Mouse (Mus musculus): ENCODE results near the gene Mrpl58.

Gene Mrpl58

GRCm38 (mm10) chr11:115403338-115404124 lies at the start of gene Mrpl58:
Gene Mrpl58 (plus strand): TSS chr11:115403752.
- DNase-seq (ENCODE audit: low spot score in 2 of 2): peak; percentile 70 to 85

DNA sequence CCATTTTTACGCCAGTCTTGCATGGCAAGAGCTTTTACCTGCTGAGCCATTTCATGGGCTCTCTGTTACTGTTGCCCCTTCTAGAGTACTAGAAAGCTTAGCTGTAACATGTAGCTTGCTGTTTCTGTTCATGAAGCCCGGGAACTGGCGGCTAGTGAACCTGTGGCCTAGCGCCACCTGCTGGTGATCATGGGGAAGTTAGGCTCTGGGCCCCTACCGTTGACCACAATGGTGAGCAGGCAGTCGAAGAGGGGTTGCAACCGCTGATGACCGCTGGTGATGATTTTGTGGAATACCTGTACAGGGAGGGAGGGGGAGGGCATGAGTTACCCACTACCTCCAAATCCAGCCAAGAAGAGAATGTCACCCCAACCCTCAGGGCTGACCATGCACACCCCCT lies 49.4 kb upstream of the Mrpl58 start:
- DNase-seq (ENCODE audit: low spot score in 2 of 2): peak in 1 of 2 experiments; percentile 67

DNA sequence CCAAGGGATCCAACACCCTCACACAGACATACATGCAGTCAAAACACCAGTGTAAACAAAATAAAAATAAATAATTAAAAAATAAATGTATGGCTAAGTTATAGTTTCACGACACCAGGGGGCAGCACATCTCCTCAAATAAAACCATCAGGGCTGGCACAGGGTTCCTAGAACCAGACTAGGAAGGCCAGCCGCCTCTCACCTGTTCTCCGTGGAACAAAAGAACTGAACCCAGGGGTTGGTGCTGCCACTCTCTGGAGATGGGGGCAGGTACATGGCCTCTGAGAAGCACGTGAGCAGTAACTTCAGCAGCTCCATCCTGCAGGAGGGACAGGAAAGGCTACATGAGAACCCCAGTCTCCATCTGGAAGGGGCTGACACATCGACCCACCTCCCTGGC lies 45.1 kb upstream of the Mrpl58 start:
- DNase-seq (ENCODE audit: low spot score in 2 of 2): peak in 1 of 2 experiments; percentile 63

GRCm38 (mm10) chr11:115359293-115359692 lies 44.3 kb upstream of the Mrpl58 start:
- DNase-seq (ENCODE audit: low spot score in 2 of 2): no peak

DNA sequence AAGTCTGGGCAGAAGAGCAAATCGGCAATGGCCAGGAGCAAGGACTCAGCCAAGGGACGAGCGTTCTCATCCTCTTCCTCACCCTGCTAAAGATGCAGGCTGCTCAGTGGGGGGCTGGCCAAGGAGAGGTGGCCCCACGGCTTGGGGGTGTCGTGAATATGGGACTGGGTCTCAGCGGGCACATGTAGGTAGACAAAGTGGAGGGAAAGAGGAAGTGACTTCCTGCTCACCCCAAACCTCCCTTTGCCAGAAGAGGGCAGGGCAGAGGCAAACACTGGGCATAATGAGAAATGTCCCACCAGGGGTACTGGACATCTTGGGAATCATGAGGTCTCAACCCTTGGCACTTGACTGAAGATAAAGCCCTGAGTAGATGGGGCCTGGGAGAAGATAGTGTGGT lies 43.8 kb upstream of the Mrpl58 start:
- DNase-seq (ENCODE audit: low spot score in 2 of 2): no peak

- DNase-seq (ENCODE audit: low spot score in 2 of 2): no peak
Observed at GRCm38 (mm10) chr11:115364136-115364535, 39.4 kb upstream of the Mrpl58 start.

- no peak for DNase-seq (ENCODE audit: low spot score in 2 of 2)
Observed at GRCm38 (mm10) chr11:115366039-115366705, 37.4 kb upstream of the Mrpl58 start.

- peak; percentile 59 to 62 for DNase-seq (ENCODE audit: low spot score in 2 of 2)
Observed at GRCm38 (mm10) chr11:115366706-115367394, 36.7 kb upstream of the Mrpl58 start.

DNA sequence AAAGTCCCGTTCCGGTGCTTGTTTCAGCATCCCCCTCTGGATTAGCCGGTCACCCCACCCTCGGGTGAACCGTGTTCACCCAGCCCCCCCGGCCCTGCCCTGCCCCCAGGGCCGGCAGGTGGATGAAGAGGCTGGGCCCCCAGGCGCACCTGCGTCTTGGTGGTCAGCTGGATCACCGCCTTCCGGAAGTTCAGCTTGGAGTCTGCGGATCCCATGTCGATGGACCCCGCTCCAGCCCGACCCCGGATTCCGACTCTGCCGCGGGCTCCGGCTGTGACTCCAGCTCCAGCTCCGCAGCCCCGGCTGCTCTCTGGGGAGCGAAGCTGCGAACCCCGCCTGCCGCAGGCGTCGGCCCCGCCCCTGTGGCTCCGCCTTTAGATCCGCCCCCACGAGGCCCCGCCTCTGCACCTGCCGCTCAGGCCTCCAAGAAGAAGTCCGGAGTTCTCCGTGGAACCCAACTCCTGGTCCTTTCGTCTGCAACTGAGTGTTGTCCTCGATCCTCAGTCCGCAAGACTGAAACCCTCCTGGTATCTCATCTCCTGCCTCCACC lies 36.1 kb upstream of the Mrpl58 start, which contains the start of gene Hid1:
Gene Hid1 (minus strand): TSS at position 362 of the 550 bp plus-strand sequence.
- DNase-seq (ENCODE audit: low spot score in 2 of 2): peak; percentile 72 to 82

DNA sequence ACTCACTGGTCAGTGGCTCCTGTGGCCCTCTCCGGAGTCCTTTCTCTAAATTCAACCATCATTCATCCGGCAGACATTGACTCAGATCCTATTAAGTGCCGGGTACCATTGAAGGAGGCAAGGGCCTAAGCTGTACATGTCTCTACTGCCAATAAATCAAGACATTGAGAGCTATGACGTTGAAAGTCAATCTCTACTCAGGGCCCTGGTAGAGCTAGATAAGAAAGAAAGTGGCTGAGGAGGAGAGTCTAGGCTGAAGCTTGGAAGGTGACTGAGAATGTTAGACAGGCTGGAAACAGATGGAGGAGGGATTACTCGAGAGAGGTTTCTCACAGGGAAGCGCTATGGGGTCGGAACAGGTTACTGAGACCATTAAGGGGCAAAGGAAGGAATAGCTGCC lies 33.2 kb upstream of the Mrpl58 start:
- no peak for DNase-seq (ENCODE audit: low spot score in 2 of 2)

- no peak for DNase-seq (ENCODE audit: low spot score in 2 of 2)
Observed at GRCm38 (mm10) chr11:115371354-115371753, 32.2 kb upstream of the Mrpl58 start.

DNA sequence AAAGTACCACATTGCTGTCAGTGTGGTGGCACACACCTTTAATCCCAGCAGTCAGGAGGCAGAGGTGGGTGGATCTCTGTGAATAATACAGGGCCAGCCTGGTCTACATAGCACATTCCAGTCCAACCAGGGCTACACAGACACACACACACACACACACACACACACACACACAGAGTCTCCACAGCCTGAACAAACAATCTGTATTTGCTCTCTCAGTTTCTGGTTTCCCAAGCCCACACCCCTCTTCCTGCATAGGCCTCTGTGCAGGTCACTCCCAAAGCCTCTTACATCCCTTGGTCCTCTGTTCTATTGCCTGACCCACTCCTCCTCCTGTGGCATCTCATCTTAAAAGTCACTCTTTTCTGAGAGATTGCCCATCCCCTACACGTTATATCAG lies 31.5 kb upstream of the Mrpl58 start:
- no peak for DNase-seq (ENCODE audit: low spot score in 2 of 2)

DNA sequence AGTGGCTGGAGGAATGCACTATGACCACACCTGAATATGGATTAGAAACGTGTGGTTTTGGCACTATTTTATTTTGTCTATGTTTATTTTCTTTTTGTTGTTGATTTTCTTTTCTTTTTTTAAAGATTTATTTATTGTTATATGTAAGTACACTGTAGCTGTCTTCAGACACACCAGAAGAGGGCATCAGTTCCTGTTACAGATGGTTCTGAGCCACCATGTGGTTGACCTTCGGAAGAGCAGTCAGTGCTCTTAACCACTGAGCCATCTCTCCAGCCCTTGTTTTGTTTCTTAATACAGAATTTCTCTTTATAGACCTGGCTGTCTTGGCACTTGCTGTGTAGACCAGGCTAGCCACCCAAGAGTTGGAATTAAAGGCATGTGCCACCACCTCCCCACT lies 30.8 kb upstream of the Mrpl58 start:
- no peak for DNase-seq (ENCODE audit: low spot score in 2 of 2)

GRCm38 (mm10) chr11:115373805-115374694 lies 29.5 kb upstream of the Mrpl58 start:
- peak; percentile 69 to 71 for DNase-seq (ENCODE audit: low spot score in 2 of 2)

- no peak for DNase-seq (ENCODE audit: low spot score in 2 of 2)
Observed at GRCm38 (mm10) chr11:115374695-115375425, 28.7 kb upstream of the Mrpl58 start.

GRCm38 (mm10) chr11:115376722-115377121 lies 26.8 kb upstream of the Mrpl58 start:
- DNase-seq (ENCODE audit: low spot score in 2 of 2): no peak

GRCm38 (mm10) chr11:115377254-115377653 lies 26.3 kb upstream of the Mrpl58 start:
- DNase-seq (ENCODE audit: low spot score in 2 of 2): no peak

DNA sequence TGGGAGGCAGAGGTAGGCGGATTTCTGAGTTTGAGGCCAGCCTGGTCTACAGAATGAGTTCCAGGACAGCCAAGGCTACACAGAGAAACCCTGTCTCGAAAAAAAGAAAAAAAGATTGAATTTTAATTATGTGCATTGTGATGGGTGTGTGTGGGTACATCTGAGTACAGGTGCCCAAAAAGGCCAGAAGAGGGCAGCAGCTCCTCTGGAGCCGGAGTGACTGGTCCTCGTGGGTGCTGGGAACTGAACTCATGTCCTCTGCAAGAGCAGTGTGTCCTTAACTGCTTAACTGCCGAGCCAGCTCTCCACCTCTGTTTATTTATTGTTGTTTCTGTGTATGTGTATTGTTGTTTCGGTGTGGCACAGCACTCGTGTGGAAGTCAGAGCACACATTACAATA lies 25.7 kb upstream of the Mrpl58 start:
- DNase-seq (ENCODE audit: low spot score in 2 of 2): no peak

DNA sequence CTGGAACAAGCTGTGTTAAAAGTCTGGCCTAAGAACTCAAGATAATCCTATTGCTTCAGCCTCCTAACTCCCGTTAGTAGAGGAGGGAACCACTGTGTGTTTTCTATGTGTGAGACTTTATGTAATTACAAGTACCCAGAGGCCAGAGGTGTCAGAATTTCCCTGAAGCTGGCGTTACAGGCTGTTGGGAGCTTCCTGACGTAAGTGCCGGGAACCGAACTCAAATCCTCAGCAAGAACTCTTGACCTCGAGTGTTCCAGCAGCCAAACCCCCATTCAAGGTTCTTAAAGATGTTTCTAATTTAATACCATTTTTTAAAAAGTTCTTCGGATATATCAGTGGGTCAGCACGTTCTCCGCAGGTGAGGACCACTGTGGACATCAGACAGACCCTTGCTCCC lies 22.3 kb upstream of the Mrpl58 start:
- DNase-seq (ENCODE audit: low spot score in 2 of 2): no peak

- DNase-seq (ENCODE audit: low spot score in 2 of 2): peak; percentile 76 to 85
Observed at GRCm38 (mm10) chr11:115381743-115382539, 21.6 kb upstream of the Mrpl58 start, which contains the start of gene Cdr2l. Gene Cdr2l (plus strand): TSS chr11:115381916.

Data from frontal cortex, postnatal 10 days (tissue).